Mouse (Mus musculus) stomach, postnatal 0 days (tissue): ENCODE data around the gene 5730522E02Rik. TPM values are rescaled to one million over a fixed set of nuclear protein-coding genes. Genes with fewer than 3 reads are reported as not detected.
A peak's percentile ranks its signal among the peaks of the same experiment; 100 is the strongest.

Experiments
- ATAC-seq: fragments of 200-750 bp; cut with Nextera tagmentation; 2 replicates; pipeline ENCODE4 v1.8.0; 2017; ENCODE audit not compliant: low FRiP score, low TSS enrichment
- DNase-seq: peaks from one replicate; pipeline ENCODE4 v3.0.0-alpha.2; 2016; ENCODE audit warnings: low spot score
- H3K27ac ChIP-seq: fragments of 300-500 bp; sonication (generic); replicated peaks from 2 replicates; pipeline ENCODE4 v1.5.1; 2014; ENCODE audit warnings: mild to moderate bottlenecking, control low read depth
- H3K27me3 ChIP-seq: fragments of 300-500 bp; sonication (generic); 2 replicates; pipeline ENCODE4 v1.6.1; 2014; ENCODE audit warnings: low read length; ENCODE audit not compliant: control insufficient read depth, insufficient read depth
- H3K36me3 ChIP-seq: fragments of 300-500 bp; sonication (generic); 2 replicates; pipeline ENCODE4 v1.6.1; 2014; ENCODE audit warnings: low read length, mixed read lengths; ENCODE audit not compliant: control insufficient read depth, insufficient read depth
- H3K4me1 ChIP-seq: fragments of 300-500 bp; sonication (generic); replicated peaks from 2 replicates; pipeline ENCODE4 v1.6.1; 2014; ENCODE audit warnings: antibody characterized with exemption; ENCODE audit not compliant: control insufficient read depth, insufficient read depth
- H3K4me2 ChIP-seq: fragments of 300-500 bp; sonication (generic); replicated peaks from 2 replicates; pipeline ENCODE4 v1.6.1; 2014; ENCODE audit warnings: low read depth, mild to moderate bottlenecking, control low read depth, moderate library complexity
- H3K4me3 ChIP-seq: fragments of 300-500 bp; sonication (generic); 2 replicates; pipeline ENCODE4 v1.5.1; 2014; ENCODE audit warnings: low read depth, low read length, control low read depth
- H3K9ac ChIP-seq: fragments of 300-500 bp; sonication (generic); 2 replicates; pipeline ENCODE4 v1.6.1; 2014; ENCODE audit warnings: mild to moderate bottlenecking, low read length, control low read depth, mixed read lengths
- H3K9me3 ChIP-seq: fragments of 300-500 bp; sonication (generic); 2 replicates; pipeline ENCODE4 v1.6.1; 2016; ENCODE audit warnings: low read length; ENCODE audit not compliant: control insufficient read depth
- CTCF ChIP-seq: IDR thresholded peaks from 2 replicates; pipeline ENCODE4 v1.5.1; 2016; ENCODE audit warnings: antibody characterized with exemption, low read depth, mild to moderate bottlenecking, moderate library complexity
- EP300 ChIP-seq: optimal IDR thresholded peaks from 2 replicates; pipeline ENCODE3; 2016; ENCODE audit warnings: antibody characterized with exemption
- WGBS: fragments of 180-500 bp; shearing (Covaris S2); extraction: QIAGEN DNeasy Blood & Tissue Kit; methylation state at CpG from one replicate; pipeline ENCODE4 v1.1.7; 2014; 5-methylcytosine and 5-hydroxymethylcytosine counted together
- microRNA-seq: library from miRNA; unstranded; fragments of <30 nt; microRNA quantifications from one replicate; pipeline ENCODE4, GENCODE M21; 2016
- polyA plus RNA-seq: library from polyadenylated mRNA; unstranded; fragments of >200 nt; fragmentation: Nextera tagmentation; extraction: Ambion mirVana; gene quantifications from 2 replicates; pipeline ENCODE4 v1.2.1, GENCODE M21; 2015

The 5730522E02Rik gene
- polyA plus RNA-seq, 1 experiment from 2014 or later, result 1.1 TPM

GRCm38 (mm10) chr11:25590215-25590614 is 620.3 kb downstream of the 5730522E02Rik start:
- no peak for ATAC-seq

GRCm38 (mm10) chr11:25589509-25589908 is 621.1 kb downstream of the 5730522E02Rik start:
- no peaks in the 10 kb centered on the region for H3K36me3 ChIP-seq
- no peak for DNase-seq
- 58% methylated on average over 1 of the region's 1 CpGs for WGBS
- H3K27me3 ChIP-seq, result no peaks in the 10 kb centered on the region
- H3K4me1 ChIP-seq, result no peaks in the 10 kb centered on the region
- H3K9me3 ChIP-seq, result no peaks in the 10 kb centered on the region
- no peak for TF ChIP-seq EP300
- peak; percentile 39 for TF ChIP-seq CTCF
- no peak for ATAC-seq
- H3K27ac ChIP-seq, result no peak overlapping the region
- no peak overlapping the region for H3K9ac ChIP-seq
- no peak overlapping the region for H3K4me2 ChIP-seq
- H3K4me3 ChIP-seq, result no peak overlapping the region

More at GRCm38 (mm10) chr11:25590215-25590614, 620.3 kb downstream of the 5730522E02Rik start:
- Histone ChIP-seq H3K27ac (no peak overlapping the region), H3K9ac (no peak overlapping the region), H3K4me3 (no peak overlapping the region), H3K9me3 (no peaks in the 10 kb centered on the region), H3K4me1 (no peaks in the 10 kb centered on the region), H3K4me2 (no peak overlapping the region), H3K27me3 (no peaks in the 10 kb centered on the region), H3K36me3 (no peaks in the 10 kb centered on the region)
- WGBS, result 61% methylated on average over 4 of the region's 4 CpGs
- TF ChIP-seq EP300 (no peak), CTCF (0 out of 2 replicates have a peak, but pooled peaks have one; percentile 8)
- DNase-seq, result no peak

GRCm38 (mm10) chr11:25574129-25574465 is 636.5 kb downstream of the 5730522E02Rik start:
- Histone ChIP-seq H3K4me2 (no peak overlapping the region), H3K27me3 (no peaks in the 10 kb centered on the region), H3K9me3 (no peaks in the 10 kb centered on the region), H3K4me3 (no peak overlapping the region), H3K36me3 (no peaks in the 10 kb centered on the region), H3K27ac (no peak overlapping the region), H3K9ac (no peak overlapping the region), H3K4me1 (no peaks in the 10 kb centered on the region)
- no peak for ATAC-seq
- 97% methylated on average over 9 of the region's 9 CpGs for WGBS
- no peak for TF ChIP-seq CTCF
- TF ChIP-seq EP300, result no peak
- no peak for DNase-seq

GRCm38 (mm10) chr11:25573408-25574128 is 637.0 kb downstream of the 5730522E02Rik start:
- TF ChIP-seq CTCF, result no peak
- no peak for TF ChIP-seq EP300
- Histone ChIP-seq H3K4me1 (no peaks in the 10 kb centered on the region), H3K36me3 (no peaks in the 10 kb centered on the region), H3K9me3 (no peaks in the 10 kb centered on the region), H3K27me3 (no peaks in the 10 kb centered on the region), H3K4me3 (no peak overlapping the region), H3K9ac (no peak overlapping the region), H3K4me2 (no peak overlapping the region), H3K27ac (no peak overlapping the region)
- WGBS, result 79% methylated on average over 7 of the region's 7 CpGs
- ATAC-seq, result no peak
- no peak for DNase-seq

- no peaks in the 10 kb centered on the region for H3K9me3 ChIP-seq
- 58% methylated on average over 2 of the region's 2 CpGs for WGBS
- H3K27ac ChIP-seq, result no peak overlapping the region
- H3K27me3 ChIP-seq, result no peaks in the 10 kb centered on the region
- TF ChIP-seq CTCF (no peak), EP300 (no peak)
- no peak overlapping the region for H3K4me3 ChIP-seq
- no peak for DNase-seq
- H3K4me2 ChIP-seq, result no peak overlapping the region
- no peak overlapping the region for H3K9ac ChIP-seq
- H3K36me3 ChIP-seq, result no peaks in the 10 kb centered on the region
- H3K4me1 ChIP-seq, result no peaks in the 10 kb centered on the region
- no peak for ATAC-seq
Measured at GRCm38 (mm10) chr11:25571396-25571795, 639.2 kb downstream of the 5730522E02Rik start.

Small RNAs within 50 kb of the gene (microRNA-seq; reads per million reads assigned to microRNA genes)
- not detected for gene Mir6372

Other genes starting within 250 kb of the 5730522E02Rik start
- gene Fancl, start 175.4 kb upstream of the 5730522E02Rik start, polyA plus RNA-seq, result 16.2 and 17.8 TPM in 2 replicates